ENCODE assay signal across 24 mouse cellular contexts in genomic region chr14:55524062-55524461, GRCm38 (mm10). TPM values are rescaled to one million over a fixed set of nuclear protein-coding genes. Genes with fewer than 3 reads are reported as not detected.
"Had no signal": no experiment of that assay in that cellular context is flagged by ENCODE, and none has a peak within 500 bp of the region (broad histone marks: within the 10 kb centered on the region; RNA-seq: fewer than 3 reads in every experiment).

No protein-coding gene starts in this region.

- H3K4me3 ChIP-seq: liver, embryonic 15.5 days; lung, embryonic 15.5 days; midbrain, embryonic 10.5 days; midbrain, embryonic 12.5 days; myocyte; neural tube, embryonic 13.5 days; neural tube, embryonic 15.5 days had no signal

- H3K27ac ChIP-seq: liver, embryonic 15.5 days; lung, embryonic 15.5 days; midbrain, embryonic 10.5 days; midbrain, embryonic 12.5 days; neural tube, embryonic 13.5 days; neural tube, embryonic 15.5 days had no signal

- H3K36me3 ChIP-seq: liver, embryonic 15.5 days; lung, embryonic 15.5 days; midbrain, embryonic 10.5 days; midbrain, embryonic 12.5 days; neural tube, embryonic 13.5 days; neural tube, embryonic 15.5 days had no signal

- H3K9me3 ChIP-seq: liver, embryonic 15.5 days; lung, embryonic 15.5 days; midbrain, embryonic 10.5 days; midbrain, embryonic 12.5 days; neural tube, embryonic 13.5 days; neural tube, embryonic 15.5 days had no signal

- DNase-seq: liver, postnatal 0 days; lung, adult 2 months; lung, postnatal 10 days; midbrain, embryonic 14.5 days; right cerebral cortex, adult 18-20 months; right cerebral cortex, postnatal 25 days; right cerebral cortex, postnatal 4 days; spleen, adult 18-20 months; thymus, adult 18-20 months; thymus, postnatal 14 days; thymus, postnatal 36 days had no signal

- H3K9ac ChIP-seq: liver, embryonic 15.5 days; liver, postnatal 0 days; lung, embryonic 15.5 days; midbrain, embryonic 12.5 days; neural tube, embryonic 13.5 days; neural tube, embryonic 15.5 days had no signal

RNA-seq across cellular contexts. Expression of gene Nrl, which starts 0.7 kb away (rescaled TPM):
- total RNA-seq: megakaryocyte, adult 5-6 weeks; megakaryocyte-erythroid progenitor cell, adult 5-6 weeks had no signal
- polyA plus RNA-seq: liver, embryonic 15.5 days; liver, postnatal 0 days; lung, adult 2 months; lung, embryonic 15.5 days; midbrain, embryonic 10.5 days; midbrain, embryonic 12.5 days; midbrain, embryonic 14.5 days; myocyte; neural tube, embryonic 11.5 days; small intestine, adult 2 months; stomach, embryonic 14.5 days; stomach, embryonic 16.5 days had no signal

RNA-seq across cellular contexts. Expression of gene Cpne6, which starts 13.8 kb away (rescaled TPM):
- total RNA-seq: megakaryocyte, adult 5-6 weeks; megakaryocyte-erythroid progenitor cell, adult 5-6 weeks had no signal
- polyA plus RNA-seq: liver, embryonic 15.5 days; liver, postnatal 0 days; myocyte; small intestine, adult 2 months had no signal
